Mouse (Mus musculus): ENCODE data around the gene Cmip.
"Not testable (repeated sequence)": the region's sequence is repeated elsewhere in the genome, so short reads cannot be mapped to it uniquely, and the experiment has no call there.

Cmip gene

GRCm38 (mm10) chr8:117420841-117421534 lies 164.1 kb downstream of the Cmip start:
- DNase-seq (ENCODE audit: low spot score) = no peak

GRCm38 (mm10) chr8:117421838-117422237 lies 165.0 kb downstream of the Cmip start:
- DNase-seq (ENCODE audit: low spot score) = no peak

GRCm38 (mm10) chr8:117422343-117422742 lies 165.5 kb downstream of the Cmip start:
- DNase-seq (ENCODE audit: low spot score) = no peak

DNA sequence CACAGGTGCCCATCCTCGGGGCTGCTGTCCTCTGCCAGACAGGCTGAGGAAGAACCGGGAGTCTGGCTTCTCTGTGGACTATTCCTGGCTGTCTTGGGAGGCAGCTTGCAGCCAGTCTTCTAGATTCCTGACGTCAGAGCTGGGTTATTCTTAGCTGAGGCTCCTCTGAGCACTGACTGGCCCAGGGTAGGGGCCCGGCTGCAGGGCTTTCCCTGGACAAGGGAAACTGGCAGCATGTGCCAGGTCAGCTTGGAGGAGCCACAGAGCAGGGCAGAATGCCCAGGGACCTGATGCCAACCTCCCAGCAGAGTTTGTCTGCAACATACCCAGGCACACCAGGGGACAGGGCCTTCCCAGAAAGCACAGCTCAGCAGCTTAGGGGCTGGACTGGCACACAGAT lies 166.2 kb downstream of the Cmip start:
- peak; percentile 76 for DNase-seq (ENCODE audit: low spot score)

- not testable (repeated sequence) for DNase-seq (ENCODE audit: low spot score)
Measured at GRCm38 (mm10) chr8:117427816-117428215, 171.0 kb downstream of the Cmip start.

- DNase-seq (ENCODE audit: low spot score) = no peak
Measured at GRCm38 (mm10) chr8:117428524-117429162, 171.8 kb downstream of the Cmip start.

GRCm38 (mm10) chr8:117430624-117431023 lies 173.8 kb downstream of the Cmip start:
- no peak for DNase-seq (ENCODE audit: low spot score)

DNA sequence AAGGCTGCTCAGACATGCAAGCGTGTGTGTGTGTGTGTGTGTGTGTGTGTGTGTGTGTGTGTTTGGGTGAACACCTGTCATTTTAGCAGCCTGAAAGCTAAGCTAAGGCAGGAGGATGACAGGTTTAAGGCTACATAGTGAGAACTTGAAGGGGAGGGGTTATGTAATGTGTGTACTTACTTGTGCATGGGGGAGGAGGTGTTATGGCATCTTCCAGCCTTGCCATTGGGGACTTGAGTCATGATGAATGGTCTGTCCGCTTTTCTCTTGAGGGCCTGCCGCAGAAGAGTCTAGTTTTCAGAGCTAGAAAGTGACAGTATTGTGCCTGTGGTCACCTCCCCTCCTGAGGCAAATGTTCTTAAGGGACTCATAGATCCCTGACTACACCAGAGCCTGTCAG lies 174.7 kb downstream of the Cmip start:
- DNase-seq (ENCODE audit: low spot score) = no peak

DNA sequence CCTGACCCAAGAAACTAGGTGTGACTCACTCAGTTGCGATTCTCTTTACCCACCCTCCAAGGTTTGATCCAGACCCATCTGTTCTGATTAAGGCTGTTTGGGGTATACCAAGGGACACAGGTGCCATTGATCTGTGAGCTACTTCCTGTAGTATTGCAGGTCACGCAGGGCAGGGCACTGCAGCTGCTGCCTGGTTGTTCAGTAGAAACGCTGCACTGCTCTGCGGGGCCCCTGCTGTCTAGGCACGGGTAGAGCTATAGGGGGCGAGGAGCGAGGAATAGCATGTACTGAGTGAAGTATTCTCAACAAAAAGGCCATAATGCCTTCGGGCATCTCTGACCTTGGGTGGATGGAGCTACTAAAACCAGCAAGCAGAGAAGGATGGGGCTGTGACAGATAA lies 175.2 kb downstream of the Cmip start:
- DNase-seq (ENCODE audit: low spot score) = no peak

DNA sequence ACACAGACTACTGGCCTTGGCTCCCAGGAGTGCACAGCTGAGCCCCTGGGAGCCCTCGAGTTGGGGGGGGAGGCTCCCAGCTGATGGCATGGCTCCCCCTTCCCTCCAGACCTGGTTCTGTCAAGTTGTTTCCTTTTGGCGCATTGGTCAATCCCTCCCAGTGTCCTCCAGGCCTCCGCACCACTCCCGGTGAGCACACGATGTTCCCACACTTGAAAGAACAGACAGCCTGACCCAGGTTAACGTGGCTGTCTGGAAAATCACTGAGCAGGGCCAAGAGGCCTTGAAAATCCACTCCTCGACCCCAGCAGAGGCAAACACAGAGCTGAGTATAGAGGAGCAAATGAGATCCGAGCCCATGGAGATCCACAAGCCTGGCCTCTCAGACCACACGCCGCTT lies 177.1 kb downstream of the Cmip start:
- DNase-seq (ENCODE audit: low spot score) = no peak

DNA sequence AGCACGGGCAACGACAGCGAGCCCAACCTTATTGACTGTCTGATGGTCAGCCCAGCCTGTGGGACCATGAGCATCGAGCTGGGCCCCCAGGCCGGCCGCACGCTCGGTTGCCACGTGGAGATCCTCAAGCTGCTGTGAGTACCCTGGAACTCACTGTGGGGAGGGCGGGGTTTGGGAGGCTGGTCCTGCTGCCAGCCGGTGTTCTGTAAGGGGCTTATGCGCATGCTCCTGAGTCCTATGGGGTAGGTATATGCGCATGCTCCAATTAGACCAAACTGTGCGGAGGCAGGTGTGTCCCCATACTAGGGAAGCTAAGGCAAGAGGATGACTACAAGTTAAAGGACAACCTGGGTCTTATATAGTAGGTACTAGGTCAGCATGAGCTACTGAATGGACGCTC lies 179.9 kb downstream of the Cmip start:
- no peak for DNase-seq (ENCODE audit: low spot score)

GRCm38 (mm10) chr8:117437616-117438015 lies 180.8 kb downstream of the Cmip start:
- DNase-seq (ENCODE audit: low spot score) = no peak

GRCm38 (mm10) chr8:117440317-117440716 lies 183.5 kb downstream of the Cmip start:
- no peak for DNase-seq (ENCODE audit: low spot score)

GRCm38 (mm10) chr8:117440759-117441158 lies 183.9 kb downstream of the Cmip start:
- no peak for DNase-seq (ENCODE audit: low spot score)

DNA sequence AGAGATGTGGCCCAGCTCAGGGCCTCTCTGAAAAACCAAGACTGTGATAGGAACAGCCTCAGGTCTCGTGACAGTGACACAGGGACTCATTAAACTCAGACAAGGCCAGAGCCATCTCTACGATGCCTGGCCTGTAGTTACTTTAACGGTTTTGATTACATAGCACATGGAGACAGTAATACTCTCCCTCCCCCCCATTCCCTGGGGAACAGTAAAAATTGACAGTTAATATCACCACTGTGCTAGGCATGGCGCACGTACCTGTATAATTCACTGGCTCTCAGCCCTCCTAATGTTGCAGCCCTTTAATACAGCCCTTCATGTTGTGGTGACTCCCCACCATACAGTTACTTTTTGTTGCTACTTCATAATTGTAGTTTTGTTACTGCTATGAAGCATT lies 188.6 kb downstream of the Cmip start:
- no peak for DNase-seq (ENCODE audit: low spot score)

GRCm38 (mm10) chr8:117446344-117446997 lies 189.6 kb downstream of the Cmip start:
- no peak for DNase-seq (ENCODE audit: low spot score)

GRCm38 (mm10) chr8:117451072-117451471 lies 194.2 kb downstream of the Cmip start:
- DNase-seq (ENCODE audit: low spot score) = peak; percentile 64

DNA sequence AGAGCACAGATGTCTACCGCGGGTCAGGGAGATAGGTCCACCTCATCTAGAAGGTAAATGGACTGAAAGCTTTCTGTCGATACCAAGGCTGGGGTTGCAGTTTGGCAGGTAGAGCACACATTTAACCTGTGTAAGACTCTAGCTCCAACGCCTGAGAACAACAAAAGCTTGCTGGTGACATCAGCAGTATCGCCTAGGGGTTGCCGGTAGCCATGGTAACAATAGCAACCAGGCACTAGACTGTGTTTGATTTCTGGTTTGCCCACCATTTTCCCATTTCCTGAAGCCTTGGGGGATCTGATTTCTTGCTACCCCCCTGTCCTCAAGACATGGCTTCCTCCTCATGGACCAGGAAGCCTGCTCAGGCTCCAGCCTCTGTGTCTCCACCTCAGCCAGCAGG lies 197.1 kb downstream of the Cmip start:
- DNase-seq (ENCODE audit: low spot score) = no peak

DNA sequence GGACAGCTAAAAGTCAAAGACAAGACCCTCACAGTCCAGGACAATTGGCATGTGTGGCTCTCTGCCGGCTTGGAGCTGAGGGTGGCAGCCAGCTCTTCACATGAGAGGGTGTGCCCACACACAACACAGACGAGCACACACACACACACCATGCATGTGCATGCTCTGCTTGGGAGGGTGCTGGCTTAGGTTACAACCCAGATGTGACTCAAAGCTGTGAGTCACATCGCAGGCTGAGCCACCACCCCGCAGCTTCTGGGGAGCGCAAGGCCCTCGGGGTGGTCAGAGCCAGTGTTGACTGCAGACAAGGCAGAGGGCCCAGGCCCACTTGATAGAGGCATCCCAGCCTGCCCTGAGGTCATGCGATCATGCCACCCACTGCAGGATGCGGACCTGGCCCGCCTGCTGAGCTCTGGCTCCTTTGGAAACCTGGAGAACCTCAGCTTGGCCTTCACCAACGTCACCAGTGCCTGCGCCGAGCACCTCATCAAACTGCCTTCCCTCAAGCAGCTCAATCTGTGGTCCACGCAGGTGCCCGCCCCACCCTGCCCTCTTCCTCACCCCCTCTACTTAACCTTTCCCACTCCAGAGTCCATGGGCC lies 197.8 kb downstream of the Cmip start:
- DNase-seq (ENCODE audit: low spot score) = no peak

- DNase-seq (ENCODE audit: low spot score) = no peak
Measured at GRCm38 (mm10) chr8:117455701-117456100, 198.8 kb downstream of the Cmip start.

DNA sequence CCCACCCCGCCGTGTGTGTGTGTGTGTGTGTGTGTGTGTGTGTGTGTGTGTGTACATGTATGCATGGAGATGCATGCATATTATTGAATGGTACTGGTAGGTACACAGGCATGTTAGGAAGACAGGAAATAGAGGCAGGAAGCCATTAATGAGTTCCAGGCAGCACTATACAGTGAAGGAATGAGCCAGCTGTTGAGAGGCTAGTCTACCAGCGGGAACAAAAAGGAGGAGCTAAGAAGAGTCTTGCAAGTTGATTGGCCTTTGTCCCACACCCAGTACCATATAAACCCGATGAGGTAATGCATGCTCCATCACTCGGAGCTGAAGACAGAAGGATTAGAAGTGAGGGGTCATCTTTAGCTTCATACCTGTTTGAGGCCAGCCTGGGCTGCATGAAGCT lies 201.6 kb downstream of the Cmip start:
- DNase-seq (ENCODE audit: low spot score) = no peak

- no peak for DNase-seq (ENCODE audit: low spot score)
Measured at GRCm38 (mm10) chr8:117462701-117463284, 205.9 kb downstream of the Cmip start.

GRCm38 (mm10) chr8:117464525-117464924 lies 207.7 kb downstream of the Cmip start:
- DNase-seq (ENCODE audit: low spot score) = no peak

Data from layer of hippocampus, adult 11-12 months (tissue).